Mouse (Mus musculus) spleen, adult 2 months (tissue): Measurements from ENCODE around the gene Pard3. TPM values are rescaled to one million over a fixed set of nuclear protein-coding genes. Genes with fewer than 3 reads are reported as not detected.

Experiments
- DNase-seq, 2 experiments: peaks; one replicate each; pipeline versions ENCODE4 v3.0.0 to v3.0.0-alpha.2; 2012 to 2021; ENCODE audit warnings: low spot score in 2 of 2, low read depth in 1 of 2
- H3K27ac ChIP-seq: fragments of 200-500 bp; 2 replicates; pipeline ENCODE4 v1.5.1; 2012; ENCODE audit warnings: low read length, inconsistent platforms; ENCODE audit not compliant: insufficient read depth
- H3K27me3 ChIP-seq: fragments of 200-500 bp; 2 replicates; pipeline ENCODE4 v1.6.1; 2012; ENCODE audit warnings: mild to moderate bottlenecking, moderate library complexity, low read length, inconsistent platforms; ENCODE audit not compliant: control insufficient read depth, insufficient read depth
- H3K36me3 ChIP-seq: fragments of 200-500 bp; 2 replicates; pipeline ENCODE4 v1.6.1; 2012; ENCODE audit warnings: mild to moderate bottlenecking, low read length, inconsistent platforms; ENCODE audit not compliant: control insufficient read depth, insufficient read depth
- H3K4me1 ChIP-seq: fragments of 200-500 bp; 2 replicates; pipeline ENCODE4 v1.6.1; 2011; ENCODE audit warnings: inconsistent platforms; ENCODE audit not compliant: control insufficient read depth, insufficient read depth, insufficient read length
- H3K4me3 ChIP-seq: fragments of 200-500 bp; 2 replicates; pipeline ENCODE4 v1.5.1; 2011; ENCODE audit warnings: mild to moderate bottlenecking, inconsistent platforms; ENCODE audit not compliant: insufficient read depth, insufficient read length; ENCODE audit errors: extremely low read depth
- CTCF ChIP-seq: fragments of 200-500 bp; IDR thresholded peaks from 2 replicates; pipeline ENCODE4 v1.5.1; 2011; ENCODE audit warnings: mild to moderate bottlenecking, inconsistent platforms; ENCODE audit not compliant: insufficient read depth, insufficient read length, insufficient replicate concordance; ENCODE audit errors: extremely low read depth
- POLR2A ChIP-seq: fragments of 200-500 bp; IDR thresholded peaks from 2 replicates; pipeline ENCODE4 v1.6.1; 2011; ENCODE audit warnings: low read depth, low read length, inconsistent platforms
- WGBS: fragments of 180-500 bp; shearing (Covaris S2); methylation state at CpG from one replicate; pipeline ENCODE4 v1.1.7; 2018; 5-methylcytosine and 5-hydroxymethylcytosine counted together
- polyA plus RNA-seq: library from polyadenylated mRNA; depleted of rRNA; stranded (reverse); fragments of >200 nt; gene quantifications from 2 replicates; pipeline ENCODE4 v1.2.3, GENCODE M21; 2012

Gene Pard3
- polyA plus RNA-seq, 1 experiment, result 3.8 TPM

DNA sequence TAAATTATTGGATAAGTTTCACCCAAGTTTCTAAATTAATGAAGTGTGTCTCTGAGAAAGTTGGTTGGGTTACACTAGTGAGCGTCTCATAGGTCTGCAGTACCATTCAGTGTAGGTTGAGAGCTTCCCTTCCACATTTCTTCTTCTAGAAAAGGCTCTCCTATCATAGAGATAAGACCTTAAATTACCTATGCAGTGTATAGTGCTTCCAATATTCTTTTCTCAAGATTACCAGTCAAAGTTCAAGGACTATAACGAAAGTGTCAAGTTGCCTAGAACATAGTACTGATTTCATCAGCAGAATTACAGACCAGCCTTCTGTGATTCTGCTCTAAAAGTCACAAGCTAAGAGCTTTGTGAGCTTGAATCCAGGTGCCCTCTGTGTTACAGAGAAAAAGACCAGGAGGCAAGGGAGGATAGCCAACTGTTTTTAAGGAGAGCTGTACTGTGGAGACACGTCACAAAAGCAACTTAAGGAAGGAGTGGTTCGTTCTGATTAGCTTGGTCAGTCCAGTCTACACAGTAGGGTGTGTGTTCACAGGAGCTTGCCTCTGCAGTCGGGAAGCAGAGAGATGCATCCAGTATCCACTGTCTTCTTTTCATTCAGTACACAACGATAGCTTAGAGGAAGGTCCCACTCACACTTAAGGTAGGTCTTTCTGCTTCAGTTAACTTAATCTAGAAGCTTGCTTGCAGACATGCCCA is 229.5 kb downstream of the Pard3 start:
- 86% methylated on average over 6 of the region's 6 CpGs for WGBS
- H3K4me1 ChIP-seq, result no peaks in the 10 kb centered on the region
- no peak overlapping the region for H3K27ac ChIP-seq
- no peaks in the 10 kb centered on the region for H3K36me3 ChIP-seq
- TF ChIP-seq CTCF (no peak), POLR2A (no peak)
- no peaks in the 10 kb centered on the region for H3K27me3 ChIP-seq
- DNase-seq, result no peak
- H3K4me3 ChIP-seq, result no peak overlapping the region

DNA sequence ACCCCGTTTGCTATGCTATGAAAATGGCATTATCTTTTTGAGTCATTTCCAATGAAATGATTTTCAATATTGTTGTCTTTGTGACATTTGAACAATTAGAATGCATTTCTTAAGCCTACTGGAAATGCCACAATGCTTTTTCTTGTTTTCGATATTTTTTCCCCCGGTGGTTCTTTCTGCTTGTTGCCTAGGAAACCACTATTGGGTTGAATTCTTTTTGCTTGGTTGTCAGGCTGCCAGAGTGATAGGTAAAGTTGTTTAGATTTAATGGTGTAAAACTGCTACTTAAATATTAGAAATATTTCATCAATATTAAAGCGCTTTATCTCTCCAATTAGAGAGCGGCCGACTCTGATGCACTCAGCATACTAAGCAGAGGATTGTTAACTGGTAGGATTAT is 230.4 kb downstream of the Pard3 start:
- H3K4me3 ChIP-seq, result no peak overlapping the region
- no peaks in the 10 kb centered on the region for H3K27me3 ChIP-seq
- 93% methylated on average over 6 of the region's 6 CpGs for WGBS
- no peaks in the 10 kb centered on the region for H3K4me1 ChIP-seq
- no peak overlapping the region for H3K27ac ChIP-seq
- DNase-seq, result no peak
- TF ChIP-seq POLR2A, result no peak
- TF ChIP-seq CTCF, result no peak
- H3K36me3 ChIP-seq, result no peaks in the 10 kb centered on the region

DNA sequence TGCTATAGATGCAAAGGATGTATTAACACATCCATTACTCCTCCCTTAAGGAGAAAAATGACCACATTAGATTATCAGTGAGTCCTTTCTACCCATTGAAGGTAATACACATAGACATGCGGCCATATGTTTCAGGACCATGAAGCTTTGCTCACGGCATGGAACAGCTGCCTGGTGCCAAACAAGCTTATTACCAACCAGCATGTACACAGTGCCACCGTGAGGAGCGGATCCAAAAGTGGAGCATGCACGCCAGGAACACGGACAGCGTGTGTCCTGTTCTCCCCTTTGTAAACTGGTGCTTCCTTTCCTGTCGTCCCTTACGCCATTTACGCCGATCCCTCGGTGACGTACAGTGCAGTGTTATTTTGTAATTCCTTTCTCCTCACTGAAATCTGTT is 232.2 kb downstream of the Pard3 start:
- Histone ChIP-seq H3K36me3 (no peaks in the 10 kb centered on the region), H3K27me3 (no peaks in the 10 kb centered on the region), H3K4me1 (no peaks in the 10 kb centered on the region), H3K27ac (no peak overlapping the region), H3K4me3 (no peak overlapping the region)
- 95% methylated on average over 13 of the region's 13 CpGs for WGBS
- no peak for DNase-seq
- TF ChIP-seq CTCF (no peak), POLR2A (no peak)

DNA sequence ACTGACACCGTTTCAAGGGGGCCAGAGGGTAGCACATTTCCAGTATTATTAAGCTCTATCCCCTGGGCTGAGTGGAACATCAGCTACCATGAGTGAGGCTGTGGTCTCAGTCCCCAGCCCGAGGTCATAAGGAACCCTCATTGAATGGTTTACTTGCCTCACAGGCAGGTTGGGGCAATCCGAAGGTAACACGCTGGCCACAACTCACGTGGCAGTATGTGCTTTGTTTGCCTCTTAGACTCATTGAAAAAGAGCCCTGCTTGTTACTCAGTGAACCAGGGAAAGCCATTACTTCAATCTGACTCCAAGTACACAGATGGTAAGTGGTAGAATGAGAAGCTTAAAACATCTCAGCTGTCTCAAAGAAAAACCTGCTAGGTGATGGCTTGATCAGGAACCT is 236.8 kb downstream of the Pard3 start:
- no peak overlapping the region for H3K27ac ChIP-seq
- TF ChIP-seq POLR2A, result no peak
- TF ChIP-seq CTCF, result no peak
- no peaks in the 10 kb centered on the region for H3K4me1 ChIP-seq
- no peak for DNase-seq
- H3K4me3 ChIP-seq, result no peak overlapping the region
- no peaks in the 10 kb centered on the region for H3K27me3 ChIP-seq
- H3K36me3 ChIP-seq, result no peaks in the 10 kb centered on the region
- 89% methylated on average over 5 of the region's 5 CpGs for WGBS

DNA sequence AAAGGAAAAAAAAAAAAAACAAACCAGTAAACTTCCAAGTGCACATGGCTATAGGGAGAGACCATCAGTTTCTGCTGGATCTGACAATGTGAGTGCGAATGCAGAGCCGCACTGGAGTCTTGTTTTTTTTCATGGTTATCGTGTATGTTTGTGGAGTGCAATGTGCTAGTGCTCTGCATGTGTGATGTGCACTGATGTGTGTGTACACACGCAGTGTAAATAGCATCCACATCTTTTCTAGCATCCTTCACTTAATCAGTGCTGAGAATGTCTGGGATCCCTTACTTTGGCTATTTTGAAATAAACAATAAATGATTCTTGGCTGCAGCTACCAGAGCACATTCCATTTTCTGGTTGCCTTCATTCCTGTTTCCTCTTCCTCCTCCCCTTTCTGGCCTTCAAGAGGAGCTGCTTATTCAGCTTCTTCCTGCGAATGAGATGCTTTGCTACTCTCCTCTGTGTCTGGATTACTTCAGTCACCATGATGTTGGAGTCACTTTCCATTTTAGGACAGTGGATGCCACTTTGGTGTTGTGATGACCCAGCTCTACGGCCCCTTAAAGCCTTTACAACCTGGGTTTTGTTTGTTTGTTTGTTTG is 239.3 kb downstream of the Pard3 start:
- DNase-seq, result no peak
- H3K36me3 ChIP-seq, result no peaks in the 10 kb centered on the region
- no peaks in the 10 kb centered on the region for H3K27me3 ChIP-seq
- H3K27ac ChIP-seq, result no peak overlapping the region
- 86% methylated on average over 6 of the region's 6 CpGs for WGBS
- no peak overlapping the region for H3K4me3 ChIP-seq
- TF ChIP-seq POLR2A (no peak), CTCF (no peak)
- H3K4me1 ChIP-seq, result no peaks in the 10 kb centered on the region

DNA sequence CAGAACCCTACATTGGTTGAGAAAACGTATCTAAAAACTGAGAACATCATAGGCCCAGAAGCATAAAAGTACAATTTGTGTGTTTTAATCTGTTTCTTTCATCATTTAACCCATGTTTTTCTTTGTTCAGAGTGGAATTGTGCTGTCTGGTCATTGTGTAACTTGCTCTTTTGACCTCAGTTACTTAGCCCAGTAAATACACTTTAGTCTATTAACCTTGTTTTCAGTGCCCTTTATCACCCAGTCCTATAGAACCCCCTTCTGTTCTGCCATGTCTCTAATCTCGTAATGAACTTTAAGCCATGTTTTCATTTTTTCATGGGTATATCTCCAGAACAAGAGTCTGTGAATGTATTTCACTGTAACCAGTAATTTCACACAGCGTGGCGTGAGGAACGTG is 243.3 kb downstream of the Pard3 start:
- Histone ChIP-seq H3K27ac (no peak overlapping the region), H3K36me3 (no peaks in the 10 kb centered on the region), H3K4me1 (no peaks in the 10 kb centered on the region), H3K4me3 (no peak overlapping the region), H3K27me3 (no peaks in the 10 kb centered on the region)
- no peak for TF ChIP-seq POLR2A
- no peak for TF ChIP-seq CTCF
- 93% methylated on average over 5 of the region's 5 CpGs for WGBS
- no peak for DNase-seq

DNA sequence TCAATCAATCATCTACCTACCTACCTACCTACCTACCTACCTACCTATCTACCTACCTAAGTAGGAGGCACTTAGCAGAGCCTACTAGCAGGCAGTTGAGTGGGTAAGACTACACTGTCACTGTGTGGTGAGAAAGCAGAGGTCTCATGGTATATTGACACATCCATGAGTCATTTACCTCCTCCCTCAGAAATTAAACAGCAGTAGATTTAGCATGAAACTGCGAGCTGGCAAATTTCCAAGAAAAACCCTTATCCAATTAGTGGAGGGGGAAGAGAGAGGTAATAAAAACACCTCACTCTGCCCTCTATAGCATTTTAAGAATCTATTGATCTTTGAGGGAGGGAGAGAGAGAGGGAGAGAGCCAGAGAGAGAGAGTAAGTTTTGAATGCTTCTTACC is 245.7 kb downstream of the Pard3 start:
- no peak for DNase-seq
- H3K4me3 ChIP-seq, result no peak overlapping the region
- H3K36me3 ChIP-seq, result no peaks in the 10 kb centered on the region
- WGBS, result 83% methylated on average over 1 of the region's 1 CpGs
- TF ChIP-seq POLR2A, result no peak
- no peak for TF ChIP-seq CTCF
- H3K27ac ChIP-seq, result no peak overlapping the region
- H3K4me1 ChIP-seq, result no peaks in the 10 kb centered on the region
- no peaks in the 10 kb centered on the region for H3K27me3 ChIP-seq
